Mouse (Mus musculus): ENCODE data around the gene Olfr347. TPM values are rescaled to one million over a fixed set of nuclear protein-coding genes. Genes with fewer than 3 reads are reported as not detected.

Olfr347 gene
- not detected for polyA plus RNA-seq (2014; fragmentation: Illumina TruSeq; extraction: RNeasy Lipid Tissue Mini Kit (QIAGEN cat#74804); ENCODE audit: low read depth, low replicate concordance)

GRCm38 (mm10) chr2:36731602-36732001 is at the start of gene Olfr347:
Gene Olfr347 (plus strand): TSS chr2:36731902.

GRCm38 (mm10) chr2:36685488-36685887 is 46.2 kb upstream of the Olfr347 start, which contains the start of gene Olfr346:
Gene Olfr346 (plus strand): TSS chr2:36685788.

GRCm38 (mm10) chr2:36783976-36784375 is 52.3 kb downstream of the Olfr347 start, which contains the start of gene Olfr348:
Gene Olfr348 (plus strand): TSS chr2:36784276.

Other genes with a start within 250 kb of the Olfr347 start
- gene Olfr341, start 249.4 kb upstream of the Olfr347 start, polyA plus RNA-seq (2014; fragmentation: Illumina TruSeq; extraction: RNeasy Lipid Tissue Mini Kit (QIAGEN cat#74804); ENCODE audit: low read depth, low replicate concordance), result not detected
- gene Olfr342, start 206.9 kb upstream of the Olfr347 start, polyA plus RNA-seq (2014; fragmentation: Illumina TruSeq; extraction: RNeasy Lipid Tissue Mini Kit (QIAGEN cat#74804); ENCODE audit: low read depth, low replicate concordance), result not detected
- gene Olfr344, start 165.2 kb upstream of the Olfr347 start, polyA plus RNA-seq (2014; fragmentation: Illumina TruSeq; extraction: RNeasy Lipid Tissue Mini Kit (QIAGEN cat#74804); ENCODE audit: low read depth, low replicate concordance), result not detected
- not detected for gene Olfr345, start 91.9 kb upstream of the Olfr347 start, polyA plus RNA-seq (2014; fragmentation: Illumina TruSeq; extraction: RNeasy Lipid Tissue Mini Kit (QIAGEN cat#74804); ENCODE audit: low read depth, low replicate concordance)
- not detected for gene Olfr346, start 46.1 kb upstream of the Olfr347 start, polyA plus RNA-seq (2014; fragmentation: Illumina TruSeq; extraction: RNeasy Lipid Tissue Mini Kit (QIAGEN cat#74804); ENCODE audit: low read depth, low replicate concordance)
- not detected for gene Olfr348, start 52.4 kb downstream of the Olfr347 start, polyA plus RNA-seq (2014; fragmentation: Illumina TruSeq; extraction: RNeasy Lipid Tissue Mini Kit (QIAGEN cat#74804); ENCODE audit: low read depth, low replicate concordance)
- gene Olfr50, start 58.6 kb downstream of the Olfr347 start, polyA plus RNA-seq (2014; fragmentation: Illumina TruSeq; extraction: RNeasy Lipid Tissue Mini Kit (QIAGEN cat#74804); ENCODE audit: low read depth, low replicate concordance), result not detected
- not detected for gene Olfr3, start 85.1 kb downstream of the Olfr347 start, polyA plus RNA-seq (2014; fragmentation: Illumina TruSeq; extraction: RNeasy Lipid Tissue Mini Kit (QIAGEN cat#74804); ENCODE audit: low read depth, low replicate concordance)
- gene Olfr350, start 114.4 kb downstream of the Olfr347 start, polyA plus RNA-seq (2014; fragmentation: Illumina TruSeq; extraction: RNeasy Lipid Tissue Mini Kit (QIAGEN cat#74804); ENCODE audit: low read depth, low replicate concordance), result not detected
- gene Olfr351, start 130.8 kb downstream of the Olfr347 start, polyA plus RNA-seq (2014; fragmentation: Illumina TruSeq; extraction: RNeasy Lipid Tissue Mini Kit (QIAGEN cat#74804); ENCODE audit: low read depth, low replicate concordance), result not detected
- gene Olfr352, start 136.6 kb downstream of the Olfr347 start, polyA plus RNA-seq (2014; fragmentation: Illumina TruSeq; extraction: RNeasy Lipid Tissue Mini Kit (QIAGEN cat#74804); ENCODE audit: low read depth, low replicate concordance), result not detected
- not detected for gene Olfr353, start 161.0 kb downstream of the Olfr347 start, polyA plus RNA-seq (2014; fragmentation: Illumina TruSeq; extraction: RNeasy Lipid Tissue Mini Kit (QIAGEN cat#74804); ENCODE audit: low read depth, low replicate concordance)
- not detected for gene Olfr354, start 173.8 kb downstream of the Olfr347 start, polyA plus RNA-seq (2014; fragmentation: Illumina TruSeq; extraction: RNeasy Lipid Tissue Mini Kit (QIAGEN cat#74804); ENCODE audit: low read depth, low replicate concordance)
- gene Olfr355, start 197.0 kb downstream of the Olfr347 start, polyA plus RNA-seq (2014; fragmentation: Illumina TruSeq; extraction: RNeasy Lipid Tissue Mini Kit (QIAGEN cat#74804); ENCODE audit: low read depth, low replicate concordance), result not detected
- not detected for gene Olfr356, start 205.2 kb downstream of the Olfr347 start, polyA plus RNA-seq (2014; fragmentation: Illumina TruSeq; extraction: RNeasy Lipid Tissue Mini Kit (QIAGEN cat#74804); ENCODE audit: low read depth, low replicate concordance)

Data from testis, adult 10 weeks (tissue).